Mouse (Mus musculus) cortical plate, adult 2 months (tissue): ENCODE measurements around the gene Dglucy. TPM values are rescaled to one million over a fixed set of nuclear protein-coding genes. Genes with fewer than 3 reads are reported as not detected.
"Not testable (repeated sequence)": the region's sequence is repeated elsewhere in the genome, so short reads cannot be mapped to it uniquely, and the experiment has no call there.

Experiments
- H3K27ac ChIP-seq: fragments of 200-500 bp; 2 replicates; pipeline ENCODE4 v1.5.1; 2012; ENCODE audit warnings: low read length, control low read depth, inconsistent platforms; ENCODE audit not compliant: insufficient read depth
- H3K4me1 ChIP-seq: fragments of 200-500 bp; 2 replicates; pipeline ENCODE4 v1.6.1; 2011; ENCODE audit warnings: low read length; ENCODE audit not compliant: control insufficient read depth, insufficient read depth
- H3K4me3 ChIP-seq: fragments of 200-500 bp; 2 replicates; pipeline ENCODE4 v1.5.1; 2011; ENCODE audit warnings: mild to moderate bottlenecking, low read length, control low read depth; ENCODE audit not compliant: insufficient read depth
- CTCF ChIP-seq: fragments of 200-500 bp; IDR thresholded peaks from 2 replicates; pipeline ENCODE4 v1.5.1; 2011; ENCODE audit warnings: mild to moderate bottlenecking, control low read depth, low read length; ENCODE audit not compliant: insufficient read depth; ENCODE audit errors: extremely low read depth
- POLR2A ChIP-seq: fragments of 200-500 bp; IDR thresholded peaks from 2 replicates; pipeline ENCODE4 v1.6.1; 2011; ENCODE audit warnings: mild to moderate bottlenecking, low read length, control low read depth; ENCODE audit not compliant: insufficient read depth; ENCODE audit errors: extremely low read depth
- polyA plus RNA-seq: library from polyadenylated mRNA; depleted of rRNA; stranded (reverse); fragments of >200 nt; gene quantifications from 2 replicates; pipeline ENCODE4 v1.2.3, GENCODE M21; 2012

Gene Dglucy
- polyA plus RNA-seq, 1 experiment, result 8.0 TPM

- no peak overlapping the region for H3K4me3 ChIP-seq
- TF ChIP-seq POLR2A, result no peak
- TF ChIP-seq CTCF, result no peak
- no peak overlapping the region for H3K27ac ChIP-seq
- H3K4me1 ChIP-seq, result peaks cover 6% of the 10 kb centered on the region
These were observed 2.7 kb downstream of the Dglucy start for GRCm38 (mm10) chr12:100781428-100782120.

GRCm38 (mm10) chr12:100784152-100784551 lies 5.3 kb downstream of the Dglucy start:
- H3K27ac ChIP-seq, result no peak overlapping the region
- no peak for TF ChIP-seq CTCF
- TF ChIP-seq POLR2A, result no peak
- H3K4me3 ChIP-seq, result no peak overlapping the region
- peaks cover 5% of the 10 kb centered on the region for H3K4me1 ChIP-seq

- Histone ChIP-seq H3K4me1 (no peaks in the 10 kb centered on the region), H3K4me3 (no peak overlapping the region), H3K27ac (no peak overlapping the region)
- TF ChIP-seq POLR2A (no peak), CTCF (no peak)
These were observed 6.5 kb downstream of the Dglucy start for GRCm38 (mm10) chr12:100785344-100785743.

- no peak overlapping the region for H3K27ac ChIP-seq
- TF ChIP-seq CTCF (no peak), POLR2A (no peak)
- H3K4me3 ChIP-seq, result no peak overlapping the region
- no peaks in the 10 kb centered on the region for H3K4me1 ChIP-seq
These were observed 11.2 kb downstream of the Dglucy start for GRCm38 (mm10) chr12:100789981-100790550.

GRCm38 (mm10) chr12:100791425-100791824 lies 12.6 kb downstream of the Dglucy start:
- Histone ChIP-seq H3K27ac (no peak overlapping the region), H3K4me1 (no peaks in the 10 kb centered on the region), H3K4me3 (no peak overlapping the region)
- no peak for TF ChIP-seq POLR2A
- no peak for TF ChIP-seq CTCF

- no peaks in the 10 kb centered on the region for H3K4me1 ChIP-seq
- H3K27ac ChIP-seq, result no peak overlapping the region
- no peak overlapping the region for H3K4me3 ChIP-seq
- TF ChIP-seq CTCF (no peak), POLR2A (no peak)
These were observed 15.8 kb downstream of the Dglucy start for GRCm38 (mm10) chr12:100794450-100795230.

GRCm38 (mm10) chr12:100795390-100796036 lies 16.7 kb downstream of the Dglucy start:
- no peak overlapping the region for H3K4me3 ChIP-seq
- TF ChIP-seq POLR2A, result no peak
- no peak for TF ChIP-seq CTCF
- no peak overlapping the region for H3K27ac ChIP-seq
- H3K4me1 ChIP-seq, result no peaks in the 10 kb centered on the region

- H3K4me3 ChIP-seq, H3K4me1 ChIP-seq, H3K27ac ChIP-seq: not testable (repeated sequence)
These were observed 24.5 kb downstream of the Dglucy start for GRCm38 (mm10) chr12:100803391-100803790.

GRCm38 (mm10) chr12:100807280-100807679 lies 28.4 kb downstream of the Dglucy start:
- Histone ChIP-seq H3K4me1 (peaks cover 2% of the 10 kb centered on the region; the same call in 1 of the 2 replicates), H3K27ac (no peak overlapping the region), H3K4me3 (no peak overlapping the region)
- TF ChIP-seq POLR2A, result no peak
- TF ChIP-seq CTCF, result no peak
